Mouse (Mus musculus) hindlimb bud, embryonic 11.5 days (tissue): ENCODE data around the gene Aldh3b3.

Experiments used
- DNase-seq: peaks from one replicate; pipeline ENCODE4 v3.0.0-alpha.2; 2012; ENCODE audit warnings: low read depth, low spot score; ENCODE audit errors: extremely low spot score

Aldh3b3 gene

DNA sequence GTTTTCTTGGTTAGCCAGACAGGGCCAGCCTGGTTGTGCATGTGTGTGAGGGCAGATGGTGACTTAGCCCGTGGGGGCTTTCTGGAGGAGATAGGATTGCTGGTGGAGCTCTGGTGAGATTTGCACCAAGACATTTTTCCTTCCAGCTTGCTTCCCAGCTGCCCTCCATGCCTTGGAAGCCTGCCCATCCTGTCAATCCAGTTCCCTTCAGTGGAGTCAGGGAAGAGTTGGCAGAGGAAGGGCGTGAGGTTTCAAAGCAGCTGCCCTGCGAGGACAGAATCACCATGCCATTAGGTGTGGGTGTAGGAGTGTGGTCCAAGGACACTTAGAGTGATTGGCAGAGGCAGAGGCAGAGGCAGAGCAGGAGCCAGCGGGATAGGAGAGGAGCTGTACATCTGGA, at the start of gene Aldh3b3:
TSS of gene Aldh3b3 (plus strand) at position 176 of the 400 bp plus-strand sequence.
- no peak for DNase-seq

GRCm38 (mm10) chr19:3910206-3910605, 48.2 kb upstream of the Aldh3b3 start:
- DNase-seq: no peak

DNA sequence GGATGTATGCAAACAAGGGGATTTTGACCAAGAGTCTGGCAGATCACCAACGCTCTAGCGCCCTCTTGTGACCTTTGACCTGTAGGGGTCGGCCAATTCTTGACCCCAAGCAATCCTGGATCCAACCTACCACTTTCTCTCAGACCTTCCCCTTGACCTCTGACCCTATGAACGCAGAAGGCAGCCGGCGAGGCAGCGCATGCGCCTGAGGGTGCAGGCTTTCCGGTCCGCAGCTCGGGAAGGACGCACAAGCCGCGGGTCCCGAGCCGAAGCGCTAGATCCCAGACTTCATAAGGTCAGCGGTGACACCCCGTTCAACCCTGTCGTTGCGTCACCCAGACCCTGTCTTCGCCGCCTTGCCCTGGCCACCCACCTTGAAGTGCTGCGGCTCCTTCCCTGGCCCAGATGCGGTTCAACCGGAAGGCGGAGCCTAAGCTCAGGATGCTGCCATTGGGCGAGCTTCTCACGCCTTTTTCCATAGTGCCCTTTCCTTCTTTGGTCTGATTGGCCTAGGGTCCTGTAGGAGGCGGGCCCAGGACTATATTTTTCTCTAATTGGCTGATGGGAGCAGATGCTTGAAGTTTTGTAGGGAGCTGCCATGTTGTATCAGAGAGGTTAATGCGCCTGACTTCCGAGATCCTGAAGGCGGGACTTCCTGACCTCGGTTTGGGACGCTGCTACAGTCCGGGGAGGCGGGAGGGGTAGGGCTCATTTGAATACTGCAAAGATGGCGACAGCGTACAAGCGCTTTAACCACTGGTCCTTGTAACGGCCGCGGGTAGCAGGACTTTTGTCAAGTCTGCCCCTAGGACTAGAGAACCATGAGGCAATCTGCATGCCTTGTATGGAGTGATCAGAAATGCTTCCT, 45.9 kb upstream of the Aldh3b3 start, which contains the start of gene Ndufs8:
TSS of gene Ndufs8 (minus strand) at position 438 of the 868 bp plus-strand sequence.
- DNase-seq: peak; percentile 97

DNA sequence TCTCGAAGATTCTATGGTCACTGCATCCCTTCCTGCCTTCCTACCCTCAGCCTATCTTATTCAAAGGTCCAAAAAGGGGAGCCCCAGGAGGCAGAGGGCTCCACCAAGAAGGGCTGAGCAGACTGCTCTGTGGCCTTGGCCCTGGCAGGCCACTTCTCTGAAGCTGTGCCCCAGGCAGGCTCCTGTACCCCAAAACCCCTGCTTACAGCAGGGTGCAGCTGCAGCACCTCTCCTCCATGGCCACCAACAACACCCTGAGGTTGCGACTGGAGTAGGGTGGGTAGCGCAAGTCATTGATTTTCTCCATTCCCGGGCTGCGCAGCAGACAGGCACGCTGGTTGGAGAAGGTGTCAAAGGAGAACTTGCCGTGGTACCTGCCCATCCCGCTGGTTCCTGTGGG, 44.8 kb upstream of the Aldh3b3 start:
- no peak for DNase-seq

DNA sequence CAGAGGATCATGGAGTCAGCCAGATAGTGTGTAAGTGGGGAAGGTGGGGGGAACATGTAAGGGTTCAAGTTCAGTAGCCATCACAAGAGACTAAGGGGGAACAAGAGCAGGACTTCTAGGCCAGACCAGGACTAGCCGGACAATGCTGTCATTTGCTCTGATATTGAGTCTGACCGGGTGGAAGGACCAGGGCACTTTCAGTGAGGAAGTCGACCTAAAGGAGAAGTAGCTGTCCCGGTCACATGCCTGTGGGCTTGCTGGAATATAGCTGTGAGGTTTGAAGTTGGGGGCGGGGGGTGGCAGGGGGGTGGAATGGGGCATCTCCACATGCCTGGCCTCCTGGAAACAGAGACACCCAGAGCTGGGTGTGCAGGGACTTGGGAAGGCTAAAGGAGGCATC, 43.9 kb upstream of the Aldh3b3 start:
- no peak for DNase-seq

- no peak for DNase-seq
Observed at GRCm38 (mm10) chr19:3916727-3917126, 41.7 kb upstream of the Aldh3b3 start.

- no peak for DNase-seq
Observed at GRCm38 (mm10) chr19:3919928-3920327, 38.5 kb upstream of the Aldh3b3 start.

DNA sequence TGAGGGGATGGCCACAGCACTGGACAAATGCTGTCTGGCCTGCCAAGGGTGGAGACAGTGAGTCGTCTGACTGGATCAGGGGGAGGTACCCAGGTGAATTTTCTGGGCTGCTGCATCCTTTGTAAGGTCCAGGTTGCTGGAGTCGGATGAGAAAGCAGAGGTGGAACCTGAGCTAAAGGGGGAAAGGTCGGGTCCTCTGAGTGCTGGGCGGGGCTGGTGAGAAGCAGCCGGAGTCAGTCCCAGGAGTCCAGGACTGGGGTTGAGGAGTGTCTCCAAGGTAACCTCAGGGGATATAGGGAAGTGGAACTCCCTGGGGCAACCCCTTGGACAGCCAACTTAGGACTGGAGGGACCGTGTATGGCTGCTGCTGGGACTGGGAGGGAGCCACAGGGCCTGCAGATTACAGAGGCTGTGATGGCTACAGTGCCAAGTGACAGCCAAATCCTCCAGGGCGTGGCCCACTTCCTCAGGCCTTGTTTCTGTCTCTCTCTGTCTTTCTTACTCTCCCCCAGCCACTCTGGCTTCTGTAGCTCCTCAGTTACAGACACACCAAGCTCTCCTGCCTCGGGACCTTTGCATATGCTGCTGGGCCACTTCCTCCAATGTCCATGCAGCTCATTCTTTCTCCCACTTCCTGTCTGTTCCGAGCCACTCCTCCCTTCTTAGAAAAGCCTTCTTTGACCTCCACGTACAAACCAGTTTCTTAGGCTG, 35.6 kb upstream of the Aldh3b3 start:
- DNase-seq: no peak

- DNase-seq: no peak
Observed at GRCm38 (mm10) chr19:3923586-3923985, 34.9 kb upstream of the Aldh3b3 start.

DNA sequence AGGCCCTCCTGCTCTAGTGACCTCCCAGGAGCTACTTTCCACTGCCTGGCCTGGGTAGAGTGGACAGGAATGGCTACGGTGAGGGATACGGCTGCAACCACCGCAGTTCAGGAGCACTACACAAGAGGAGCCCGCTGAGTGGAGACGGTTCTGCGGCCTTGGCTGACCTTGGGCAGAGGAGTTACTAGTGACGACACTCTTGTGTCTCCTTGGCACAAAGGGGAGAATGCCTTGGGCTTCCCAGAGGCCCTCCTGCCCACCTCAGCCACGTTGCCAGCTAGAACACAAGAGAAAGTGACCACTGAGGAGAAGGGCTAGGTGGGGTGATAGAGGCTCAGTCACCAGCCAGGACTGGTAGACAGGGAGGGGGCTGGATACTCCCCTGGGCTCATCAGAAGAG, 34.3 kb upstream of the Aldh3b3 start:
- DNase-seq: no peak

DNA sequence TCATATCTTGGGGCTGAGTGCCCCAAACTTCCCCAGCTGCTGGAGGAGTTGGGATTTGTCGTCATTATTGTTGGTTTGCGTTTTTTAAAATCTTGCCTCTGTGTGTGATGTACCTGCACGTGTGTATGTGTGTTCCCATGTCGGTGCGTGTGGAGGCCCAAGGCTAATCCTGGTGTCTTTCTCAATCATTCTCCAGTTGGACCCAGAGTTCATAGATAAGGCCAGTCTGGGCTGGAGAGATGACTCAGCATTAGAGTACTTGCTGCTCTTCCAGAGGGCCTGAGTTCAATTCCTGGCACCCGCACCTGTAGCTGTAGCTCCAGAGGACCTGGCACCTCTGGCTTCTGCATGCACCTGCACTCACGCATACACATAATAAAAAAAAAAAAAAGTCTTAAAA, 33.6 kb upstream of the Aldh3b3 start:
- no peak for DNase-seq

- no peak for DNase-seq
Observed at GRCm38 (mm10) chr19:3925859-3926258, 32.6 kb upstream of the Aldh3b3 start.

DNA sequence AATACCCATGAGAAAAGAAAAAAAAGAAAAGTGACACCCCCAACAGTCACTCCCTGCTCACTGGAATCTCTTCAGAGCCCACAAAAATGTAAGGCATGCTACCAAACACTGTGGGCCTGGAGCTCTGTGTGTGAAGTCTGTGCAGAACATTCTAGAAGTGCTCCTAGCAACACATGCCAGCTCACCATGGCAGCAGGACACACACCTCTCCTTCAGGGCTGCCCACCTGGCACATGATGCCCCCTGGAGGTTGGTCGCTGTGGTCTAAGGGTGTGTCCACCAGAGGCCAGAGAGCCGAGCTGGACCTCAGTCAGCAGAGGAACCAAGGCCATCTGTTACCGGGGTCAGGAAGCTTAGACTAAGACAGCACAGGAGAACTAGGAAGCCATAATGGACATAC, 32.2 kb upstream of the Aldh3b3 start:
- no peak for DNase-seq

GRCm38 (mm10) chr19:3926685-3927084, 31.8 kb upstream of the Aldh3b3 start:
- no peak for DNase-seq

DNA sequence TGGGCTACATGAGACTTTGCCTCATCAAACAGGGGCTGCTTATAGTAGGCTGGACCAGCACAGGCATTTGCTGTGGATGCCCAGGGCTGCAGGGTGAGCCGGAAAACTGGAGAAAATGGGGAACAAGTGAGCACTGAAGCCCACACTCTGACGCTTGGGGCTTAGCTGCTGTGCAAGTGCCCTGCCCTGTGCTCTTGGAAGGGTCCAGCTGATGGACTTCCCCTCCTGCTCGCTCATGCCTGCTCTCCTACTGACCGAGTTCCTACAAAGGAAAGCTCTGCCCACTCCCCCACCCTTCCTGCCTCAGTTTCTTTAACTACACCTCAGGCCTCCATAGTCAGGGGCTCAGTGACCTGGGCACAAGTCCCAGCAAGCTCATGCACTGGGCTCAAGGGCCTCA, 30.5 kb upstream of the Aldh3b3 start:
- DNase-seq: no peak

- no peak for DNase-seq
Observed at GRCm38 (mm10) chr19:3928779-3929178, 29.7 kb upstream of the Aldh3b3 start.

DNA sequence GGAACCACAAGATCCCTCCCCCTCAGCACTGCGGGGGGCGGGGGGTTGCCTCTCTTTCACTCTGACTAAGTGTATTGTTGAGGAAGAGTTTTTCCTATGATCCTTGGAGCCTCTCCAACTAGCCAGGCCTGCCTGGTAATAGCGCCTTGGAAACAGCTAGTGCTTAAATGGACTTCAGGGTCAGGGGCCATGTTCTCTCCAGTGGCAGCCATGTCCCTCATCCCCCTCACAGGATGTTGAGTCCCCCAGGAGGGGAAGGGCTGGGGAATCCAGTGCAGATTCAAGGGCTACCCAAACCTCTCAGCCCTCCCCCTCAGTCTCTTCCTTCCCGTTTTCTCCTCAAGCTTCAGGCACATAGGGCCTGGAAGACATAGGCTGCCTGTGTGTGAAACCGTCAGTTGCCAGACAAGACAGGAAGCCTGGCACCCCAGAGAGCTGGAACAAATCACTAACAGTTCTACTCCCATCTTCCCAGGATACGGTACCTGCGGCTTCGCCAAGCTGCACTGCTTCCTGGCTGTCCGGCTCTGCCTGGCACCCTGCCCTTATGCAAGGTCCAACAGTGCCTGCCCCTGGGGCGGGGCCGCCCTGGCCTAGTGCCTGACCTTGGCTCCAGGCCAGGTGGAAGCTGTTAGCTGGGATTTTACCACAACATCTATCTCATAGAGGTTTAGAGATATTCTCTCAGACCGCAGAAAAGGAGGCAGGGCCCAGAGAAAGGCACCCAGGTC, 29.1 kb upstream of the Aldh3b3 start, which contains the start of gene Aldh3b1:
TSS of gene Aldh3b1 (minus strand) at position 598 of the 731 bp plus-strand sequence.
- no peak for DNase-seq

GRCm38 (mm10) chr19:3930262-3931057, 28.0 kb upstream of the Aldh3b3 start:
- DNase-seq: no peak

GRCm38 (mm10) chr19:3931716-3932115, 26.7 kb upstream of the Aldh3b3 start:
- no peak for DNase-seq

DNA sequence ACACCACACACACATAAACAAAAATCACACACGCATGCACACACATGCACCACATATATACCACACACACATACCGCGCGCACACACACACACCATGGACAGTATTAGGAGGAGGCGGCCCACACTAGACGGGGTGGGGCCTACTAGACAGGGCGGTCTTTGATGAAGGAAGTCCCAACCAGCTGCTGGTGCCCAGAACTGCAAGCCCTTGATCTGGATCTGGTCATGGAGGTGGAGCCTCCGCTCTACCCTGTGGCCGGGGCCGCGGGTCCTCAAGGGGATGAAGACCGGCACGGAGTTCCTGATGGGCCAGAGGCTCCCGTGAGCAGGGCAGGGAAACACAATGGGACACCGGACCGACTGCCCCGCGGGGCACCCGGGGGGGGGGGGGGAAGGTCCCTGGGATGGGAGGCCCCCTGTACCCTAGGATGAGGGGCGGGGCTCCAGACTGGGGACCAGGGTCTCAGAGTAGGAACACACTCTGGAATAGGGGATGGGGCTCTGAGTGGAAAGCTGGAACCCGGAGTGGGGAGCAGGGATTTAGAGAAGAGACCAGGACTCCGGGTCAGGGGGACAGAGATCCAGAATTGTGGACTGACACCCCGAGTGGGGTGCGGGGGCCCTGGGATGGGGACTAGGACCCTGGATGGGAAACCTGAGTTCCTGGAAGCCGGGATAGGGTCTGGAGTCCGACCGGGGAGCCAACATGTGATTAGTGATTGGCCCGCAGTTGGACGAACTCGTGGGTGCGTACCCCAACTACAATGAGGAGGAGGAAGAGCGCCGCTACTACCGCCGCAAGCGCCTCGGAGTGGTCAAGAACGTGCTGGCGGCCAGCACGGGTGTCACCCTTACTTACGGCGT, 23.2 kb upstream of the Aldh3b3 start, which contains the start of gene Unc93b1:
TSS of gene Unc93b1 (plus strand) at position 155 of the 864 bp plus-strand sequence.
- no peak for DNase-seq
